Mouse (Mus musculus): ENCODE data around the gene Hoxb3.

Gene Hoxb3

DNA sequence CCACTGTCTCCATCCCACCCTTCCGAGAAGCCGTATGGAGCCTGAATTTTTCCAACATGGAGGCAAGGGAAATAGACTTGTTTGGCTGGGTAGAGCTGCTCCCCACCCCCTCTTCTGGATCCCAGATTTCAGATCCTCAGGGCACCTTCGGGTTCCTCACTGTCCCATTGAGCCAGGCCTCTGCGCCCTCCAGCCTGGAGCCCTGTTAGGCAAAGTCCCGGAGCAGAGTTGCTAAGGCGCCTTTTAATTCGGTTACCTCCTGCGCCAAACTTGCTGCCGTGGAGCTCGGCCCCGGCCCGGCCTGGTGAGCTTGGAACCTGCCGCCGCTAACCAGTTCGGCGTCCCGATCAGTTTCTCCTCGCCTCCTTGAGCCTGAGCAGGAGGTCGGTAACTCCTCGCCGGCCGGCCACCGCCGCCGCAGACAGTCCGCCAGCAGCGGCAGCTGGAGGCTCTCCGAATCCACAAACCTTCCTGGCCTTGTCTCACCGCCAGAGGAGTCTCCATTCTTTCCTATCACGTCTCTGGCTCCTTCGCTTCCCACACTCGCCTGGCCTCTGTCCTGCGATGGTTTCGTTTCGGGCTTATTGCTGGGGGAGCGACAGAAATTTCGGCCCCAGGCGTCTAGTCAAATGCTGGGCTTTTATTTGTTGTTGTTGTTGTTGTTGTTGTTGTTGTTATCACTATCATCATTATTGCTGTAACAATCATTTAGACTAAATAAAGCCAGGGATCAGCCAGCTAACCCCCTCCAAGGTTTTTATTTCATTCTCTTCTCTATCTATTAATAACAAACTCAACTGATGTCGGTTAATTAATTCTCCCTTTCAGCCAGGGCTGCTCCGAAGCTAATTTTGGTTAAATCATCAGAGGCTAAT is 18.8 kb downstream of the Hoxb3 start:
- DNase-seq = no peak

GRCm38 (mm10) chr11:96342576-96342930 is 19.4 kb downstream of the Hoxb3 start:
- DNase-seq = no peak

DNA sequence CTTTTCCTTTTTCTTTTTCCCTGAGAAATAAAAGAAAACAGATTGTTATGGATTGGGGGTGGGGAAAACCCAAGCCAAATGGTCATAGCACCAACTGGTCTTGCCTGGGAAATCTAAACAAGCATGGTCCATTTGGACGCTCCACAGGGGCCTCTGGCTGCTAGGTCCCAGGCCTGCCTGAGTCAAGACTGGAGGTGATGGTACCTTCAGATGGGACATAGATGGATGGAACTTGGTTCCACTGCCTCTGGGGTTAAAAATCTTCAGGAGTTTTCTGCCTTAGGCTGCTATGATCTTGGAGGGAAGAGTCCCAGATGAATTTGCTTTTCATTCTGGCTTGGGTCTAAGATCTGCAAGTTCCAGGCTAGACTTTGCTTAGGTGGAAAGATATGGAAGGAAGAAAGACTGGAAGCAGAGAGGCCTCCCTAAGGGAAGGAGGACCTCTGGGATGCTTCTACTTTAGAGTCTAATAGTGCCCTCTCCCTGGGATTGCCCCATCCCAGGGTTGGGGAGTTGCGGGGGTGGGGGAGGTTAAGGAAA is 20.1 kb downstream of the Hoxb3 start:
- DNase-seq = no peak

GRCm38 (mm10) chr11:96344061-96344877 is 21.1 kb downstream of the Hoxb3 start:
- no peak for DNase-seq

DNA sequence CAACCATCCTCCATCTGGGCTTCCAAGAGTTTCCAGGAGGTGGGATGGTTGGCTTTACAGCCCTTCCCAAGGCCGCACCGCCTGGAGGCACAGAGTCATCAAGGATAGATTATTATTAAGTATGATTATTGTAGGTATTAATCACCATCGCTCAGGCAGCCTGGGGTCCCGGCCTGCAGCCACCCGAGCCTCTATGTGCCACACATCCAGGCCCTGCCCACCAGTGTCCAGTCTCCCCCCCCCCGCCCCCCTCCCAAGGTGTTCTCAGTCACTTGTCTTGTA is 21.7 kb downstream of the Hoxb3 start:
- DNase-seq = no peak

DNA sequence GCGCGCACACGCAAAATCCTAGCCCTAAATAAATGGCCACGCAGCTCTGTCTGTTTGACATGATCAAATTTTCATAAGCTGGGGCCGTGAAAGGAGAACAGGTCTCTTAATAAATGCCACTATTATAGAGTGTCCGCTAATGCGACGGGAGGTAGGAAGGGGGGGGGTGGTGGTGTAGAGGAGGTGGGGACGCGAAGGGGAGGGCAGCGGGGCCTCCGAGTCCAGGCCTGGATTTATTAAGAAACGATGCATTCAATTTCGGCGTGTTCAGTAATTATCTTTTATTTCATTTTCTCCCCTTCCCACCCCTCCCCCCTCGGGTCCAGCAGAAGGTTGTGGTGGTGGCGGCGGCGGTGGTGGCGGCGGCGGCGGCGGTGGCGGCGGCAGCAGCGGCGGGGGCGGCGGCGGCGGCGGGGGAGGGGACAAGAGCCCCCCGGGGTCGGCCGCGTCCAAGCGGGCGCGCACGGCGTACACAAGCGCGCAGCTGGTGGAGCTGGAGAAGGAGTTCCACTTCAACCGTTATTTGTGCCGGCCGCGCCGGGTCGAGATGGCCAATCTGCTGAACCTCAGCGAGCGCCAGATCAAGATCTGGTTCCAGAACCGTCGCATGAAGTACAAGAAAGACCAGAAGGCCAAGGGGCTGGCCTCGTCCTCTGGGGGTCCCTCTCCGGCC is 22.2 kb downstream of the Hoxb3 start:
- no peak for DNase-seq

DNA sequence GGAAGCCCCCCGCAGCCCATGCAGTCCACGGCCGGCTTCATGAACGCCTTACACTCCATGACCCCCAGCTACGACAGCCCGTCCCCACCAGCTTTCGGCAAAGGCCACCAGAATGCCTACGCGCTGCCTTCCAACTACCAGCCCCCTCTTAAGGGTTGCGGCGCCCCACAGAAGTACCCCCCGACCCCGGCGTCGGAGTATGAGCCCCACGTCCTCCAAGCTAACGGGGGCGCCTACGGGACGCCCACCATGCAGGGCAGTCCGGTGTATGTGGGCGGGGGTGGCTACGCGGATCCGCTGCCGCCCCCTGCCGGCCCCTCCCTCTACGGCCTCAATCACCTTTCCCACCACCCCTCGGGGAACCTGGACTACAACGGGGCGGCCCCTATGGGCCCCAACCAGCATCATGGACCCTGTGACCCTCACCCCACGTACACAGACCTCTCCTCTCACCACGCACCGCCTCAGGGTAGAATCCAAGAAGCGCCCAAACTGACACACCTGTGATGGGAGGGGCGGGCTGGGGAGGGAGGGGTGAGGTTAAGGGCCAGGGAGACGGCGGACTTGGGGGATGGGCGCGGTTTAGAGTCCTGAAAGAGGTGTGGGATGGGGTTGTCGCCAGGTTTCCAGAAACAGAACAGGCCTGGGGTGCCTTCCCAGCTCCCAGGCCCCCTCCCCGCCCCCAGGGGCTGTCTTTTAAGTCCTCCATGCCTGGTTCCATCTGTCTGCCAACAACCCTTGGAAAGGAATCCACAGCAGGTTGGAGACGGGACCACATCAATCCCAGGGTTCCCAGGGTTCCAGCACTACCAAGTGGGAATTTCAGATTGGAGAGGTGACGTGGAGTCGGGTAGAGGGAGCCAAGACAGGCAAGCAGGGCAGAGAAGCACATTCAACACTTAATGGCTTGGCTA is 23.0 kb downstream of the Hoxb3 start:
- DNase-seq = no peak

DNA sequence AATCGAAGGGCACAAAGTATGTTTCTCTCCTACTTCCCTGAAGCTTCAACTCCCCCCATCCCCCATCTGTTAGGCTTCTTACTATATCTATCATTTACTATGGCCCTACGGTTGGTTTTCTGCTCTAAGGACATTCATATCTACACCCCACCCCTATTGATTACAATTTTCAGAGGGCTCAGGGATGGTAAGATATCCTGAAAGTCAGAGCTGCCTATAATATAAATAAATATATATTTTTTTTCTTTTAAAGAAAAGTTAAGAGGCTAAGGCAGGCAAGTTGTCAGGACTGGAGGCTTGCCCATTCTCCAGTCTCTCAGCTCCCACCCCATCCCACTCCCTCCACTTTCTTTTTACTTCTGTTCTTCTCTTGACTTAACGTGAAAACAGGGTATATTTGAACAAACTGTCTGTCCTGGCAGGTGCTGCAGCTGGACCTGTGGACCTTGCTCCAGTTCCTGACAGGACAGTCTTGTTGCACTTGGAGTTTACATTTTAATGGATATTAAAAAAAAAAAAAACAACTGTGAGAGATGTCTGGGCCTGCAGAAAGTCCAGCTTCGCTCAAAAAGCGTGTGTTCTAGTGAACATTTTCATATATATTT is 23.9 kb downstream of the Hoxb3 start:
- no peak for DNase-seq

GRCm38 (mm10) chr11:96347717-96348116 is 24.6 kb downstream of the Hoxb3 start:
- DNase-seq = no peak

DNA sequence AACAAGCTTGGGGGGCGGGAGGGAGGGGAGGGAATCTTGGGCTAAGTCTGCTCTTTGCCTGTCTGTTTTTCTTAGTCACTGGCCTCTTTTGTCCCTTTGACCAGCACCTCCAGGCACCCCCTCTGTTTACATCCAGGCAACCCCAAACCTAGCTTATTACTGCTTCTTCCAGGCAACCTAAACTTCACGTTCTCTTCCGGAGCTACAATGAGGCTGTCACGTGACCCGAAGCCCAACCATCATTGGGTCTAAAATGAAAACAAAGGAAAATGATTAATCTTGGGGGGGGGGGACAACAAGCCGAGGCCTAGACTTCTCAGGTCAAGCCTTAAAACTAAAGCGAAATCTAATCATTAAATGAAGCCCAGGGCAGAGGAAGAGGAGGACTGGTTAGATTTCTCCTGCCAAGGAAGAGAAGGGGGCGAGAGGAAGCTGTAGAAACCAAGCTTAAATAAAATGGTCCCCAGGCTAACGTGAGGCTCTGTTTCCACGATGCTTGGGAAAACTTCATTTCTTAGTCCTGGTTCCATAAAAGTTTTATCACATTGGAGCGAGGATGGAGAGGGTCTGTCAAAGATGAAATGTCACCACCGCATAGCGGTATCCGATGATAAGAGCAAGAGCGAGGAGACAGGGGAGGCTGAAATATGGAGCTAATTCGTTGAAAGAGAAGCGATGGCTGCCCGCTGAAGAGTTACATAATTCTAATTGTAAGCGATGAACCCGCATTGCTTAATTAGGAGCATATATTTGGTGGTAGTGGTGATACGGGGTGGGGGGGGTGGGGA is 25.2 kb downstream of the Hoxb3 start:
- no peak for DNase-seq

GRCm38 (mm10) chr11:96348988-96349387 is 25.9 kb downstream of the Hoxb3 start:
- DNase-seq = no peak

GRCm38 (mm10) chr11:96349491-96350340 is 26.6 kb downstream of the Hoxb3 start:
- DNase-seq = no peak

- no peak for DNase-seq
Observed at GRCm38 (mm10) chr11:96350341-96350624, 27.2 kb downstream of the Hoxb3 start, which contains the start of gene Hoxb2. Gene Hoxb2 (plus strand): TSS chr11:96350525.

DNA sequence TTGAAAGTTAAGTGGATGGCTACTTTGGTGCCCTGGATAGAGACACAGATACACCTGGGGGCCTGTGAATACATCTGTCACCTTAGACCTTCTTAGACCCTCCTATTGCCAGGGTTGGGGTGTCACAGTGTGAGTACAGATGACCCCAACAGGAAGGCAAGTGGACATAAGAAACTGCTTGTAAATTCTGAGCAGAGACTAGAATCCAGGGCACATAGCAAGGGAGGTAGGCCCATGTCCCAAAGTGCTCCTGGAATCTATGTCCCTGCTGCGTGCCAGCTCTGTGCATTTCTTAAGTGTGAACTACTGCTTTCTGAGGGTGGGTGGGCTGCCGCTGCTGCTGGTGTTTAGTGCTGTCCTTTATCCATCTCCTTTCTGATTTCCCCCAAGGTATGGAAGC is 27.7 kb downstream of the Hoxb3 start:
- no peak for DNase-seq

GRCm38 (mm10) chr11:96351312-96351711 is 28.2 kb downstream of the Hoxb3 start:
- DNase-seq = no peak

- no peak for DNase-seq
Observed at GRCm38 (mm10) chr11:96351831-96352230, 28.7 kb downstream of the Hoxb3 start.

DNA sequence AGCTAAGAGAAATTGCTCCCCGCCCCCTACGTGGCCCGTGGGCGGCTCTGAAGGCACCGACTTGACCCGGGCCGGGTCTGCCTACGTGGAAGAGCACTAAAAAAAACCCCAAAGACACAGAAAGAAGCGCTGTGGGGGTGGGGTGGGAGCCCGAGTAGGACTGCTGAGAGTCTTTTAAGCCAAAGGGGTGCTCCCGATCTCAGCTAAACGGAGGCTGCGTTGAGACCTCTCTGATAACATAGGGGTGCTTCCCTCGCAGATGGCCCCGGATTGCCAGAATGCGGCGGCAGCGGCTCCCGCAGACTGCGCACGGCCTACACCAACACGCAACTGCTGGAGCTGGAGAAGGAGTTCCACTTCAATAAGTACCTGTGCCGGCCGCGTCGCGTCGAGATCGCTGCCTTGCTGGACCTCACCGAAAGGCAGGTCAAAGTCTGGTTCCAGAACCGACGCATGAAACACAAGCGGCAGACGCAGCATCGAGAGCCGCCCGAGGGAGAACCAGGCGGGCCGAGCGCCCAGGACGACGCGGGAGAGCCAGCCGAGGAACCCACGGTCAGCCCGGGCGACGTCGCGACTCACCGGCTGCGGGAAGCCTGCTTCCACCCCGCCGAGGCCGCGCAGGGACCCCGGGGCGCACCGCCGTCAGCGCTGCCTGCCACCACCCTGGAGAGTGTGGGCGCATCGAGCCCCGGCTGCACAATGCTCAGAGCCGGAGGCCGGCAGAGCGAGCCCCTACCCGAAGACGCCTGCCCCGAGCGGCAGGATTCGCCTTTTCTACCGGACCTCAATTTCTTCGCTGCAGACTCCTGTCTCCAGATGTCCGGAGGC is 29.8 kb downstream of the Hoxb3 start:
- no peak for DNase-seq

DNA sequence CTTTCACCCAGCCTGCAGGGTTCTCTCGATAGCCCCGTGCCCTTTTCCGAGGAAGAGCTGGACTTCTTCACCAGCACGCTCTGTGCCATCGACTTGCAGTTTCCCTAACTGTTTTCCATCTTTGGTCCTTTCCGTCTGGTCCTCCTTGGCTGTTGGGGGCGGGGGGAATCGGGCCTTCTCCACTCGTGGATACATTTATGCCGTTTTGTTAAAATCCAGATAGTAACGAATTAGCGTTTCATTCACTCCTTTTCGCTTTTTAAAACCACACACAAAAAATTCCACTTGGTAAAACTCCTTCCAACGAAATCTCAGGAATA is 30.4 kb downstream of the Hoxb3 start:
- no peak for DNase-seq

- DNase-seq = no peak
Observed at GRCm38 (mm10) chr11:96353939-96354338, 30.8 kb downstream of the Hoxb3 start.

DNA sequence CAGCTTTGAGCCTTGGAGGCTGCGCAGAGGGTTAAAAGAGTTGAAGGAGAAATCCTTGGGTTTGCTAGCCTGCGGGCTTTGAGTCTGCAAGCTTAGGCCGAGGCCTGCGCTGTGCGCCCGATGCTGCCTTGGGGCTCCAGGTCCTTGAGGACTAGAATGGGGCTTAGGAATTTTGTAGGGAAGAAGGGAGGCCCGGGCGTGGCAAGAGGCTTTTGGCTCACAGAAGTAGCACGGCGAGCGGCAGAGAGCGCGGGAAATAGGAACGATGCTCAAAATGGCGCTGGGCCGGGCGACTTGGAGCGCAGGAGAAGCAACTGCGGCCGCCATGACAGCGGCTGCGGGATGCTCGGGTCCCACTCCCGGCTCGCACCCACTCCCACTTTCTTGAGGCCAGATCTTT is 31.2 kb downstream of the Hoxb3 start:
- no peak for DNase-seq

All from cerebellum, adult 18-20 months (tissue).